Mouse (Mus musculus): ENCODE data around the gene Rps6kl1.

Rps6kl1 gene

DNA sequence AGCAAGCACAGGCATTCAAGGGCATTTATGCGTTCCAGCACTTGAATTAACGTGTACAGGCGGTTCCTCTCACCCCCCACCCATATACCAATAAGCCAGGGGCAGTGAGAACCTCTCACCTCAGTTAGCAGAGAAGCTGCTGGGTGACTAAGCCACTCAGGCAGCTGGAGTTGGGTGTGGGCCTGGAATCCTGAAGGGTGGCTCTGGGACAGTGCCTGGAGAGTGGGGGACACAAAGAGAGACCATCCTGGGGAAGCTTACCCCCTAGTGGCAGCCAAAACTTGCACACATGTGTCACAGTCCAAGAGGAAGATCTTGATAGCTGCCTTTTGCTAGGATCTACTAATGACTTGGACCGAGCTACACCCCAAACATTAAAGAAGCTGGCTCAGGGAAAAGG, 14.4 kb downstream of the Rps6kl1 start:
- no peak for DNase-seq (ENCODE audit: low spot score)

DNA sequence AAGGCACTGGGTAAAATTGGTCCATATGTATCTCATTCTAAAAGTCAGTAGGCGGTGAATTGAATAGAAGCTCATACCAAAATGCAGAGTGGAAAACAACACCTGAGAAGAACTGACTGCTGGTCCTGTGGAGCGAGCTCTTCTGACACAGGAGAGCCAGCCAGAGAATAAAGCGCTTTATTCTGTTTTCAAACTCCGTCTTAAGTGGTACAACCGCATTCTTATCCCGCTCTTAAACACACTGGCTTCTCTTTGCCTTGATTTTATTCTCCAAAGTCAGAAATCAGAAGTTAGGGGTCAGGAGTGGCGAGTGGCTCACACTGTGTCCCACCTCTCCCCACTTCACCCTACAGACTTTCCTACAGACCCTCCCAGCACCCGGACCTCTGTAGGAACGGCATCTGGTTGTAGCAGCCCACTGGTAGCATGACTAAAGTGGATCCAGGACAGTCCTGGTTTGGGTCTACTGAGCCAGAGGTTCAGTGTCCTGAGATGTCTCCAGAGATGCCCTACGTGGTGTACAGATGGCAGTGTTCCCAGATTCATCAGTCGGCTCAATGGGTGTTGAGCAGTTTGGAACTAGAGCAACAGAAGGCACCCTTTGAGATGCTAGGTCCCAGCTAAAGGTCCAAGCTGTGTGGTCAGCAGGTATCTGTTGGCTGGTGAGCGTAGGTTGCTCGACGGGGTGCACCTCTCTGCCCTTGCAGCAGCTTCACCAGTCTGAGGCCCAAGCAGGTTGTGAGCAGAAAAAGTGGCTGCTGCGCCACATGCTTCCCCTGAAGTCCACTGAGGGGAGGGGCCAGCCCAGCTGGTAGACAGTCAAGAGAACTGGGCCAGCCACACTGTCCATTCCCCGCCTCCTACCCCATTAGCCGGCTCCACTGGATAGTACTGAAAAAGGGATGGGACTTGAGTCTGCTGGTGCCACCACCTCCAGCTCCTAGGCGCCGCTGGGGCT, 15.3 kb downstream of the Rps6kl1 start:
- no peak for DNase-seq (ENCODE audit: low spot score)

DNA sequence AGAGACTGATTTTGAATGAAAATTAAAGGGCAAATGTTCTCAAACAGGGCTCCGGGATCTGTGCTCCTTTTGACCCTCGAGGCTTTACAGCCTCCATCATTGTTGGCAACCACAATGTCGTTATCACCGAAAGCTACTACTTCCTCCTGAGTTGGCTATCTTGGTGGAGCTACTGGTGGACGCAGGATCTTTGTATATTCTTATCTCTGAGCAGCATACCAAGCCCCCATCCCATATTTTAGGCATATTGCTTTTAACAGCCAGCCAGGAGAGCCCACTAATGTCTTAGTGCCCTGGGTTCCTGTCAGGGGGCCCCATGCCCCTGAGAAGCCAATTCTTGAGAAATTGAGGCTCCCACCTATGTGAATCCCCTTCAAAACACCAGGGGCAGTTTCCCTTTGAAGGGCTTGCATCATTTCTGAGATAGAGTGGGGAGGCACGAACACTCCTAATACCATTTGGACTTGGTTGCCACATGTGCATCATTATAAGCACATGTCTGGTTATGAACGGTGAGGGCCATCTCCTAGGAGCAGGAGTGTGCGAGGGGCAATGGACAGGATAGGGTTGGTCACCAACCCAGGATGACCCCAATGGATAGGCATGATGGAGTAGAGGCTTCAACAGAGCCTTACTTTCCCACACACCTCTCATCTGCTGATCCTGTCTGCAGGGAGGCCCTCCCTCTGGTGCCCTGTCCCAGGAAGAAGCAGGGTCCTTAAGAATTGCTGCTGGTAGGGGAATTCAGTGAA, 16.8 kb downstream of the Rps6kl1 start:
- no peak for DNase-seq (ENCODE audit: low spot score)

DNA sequence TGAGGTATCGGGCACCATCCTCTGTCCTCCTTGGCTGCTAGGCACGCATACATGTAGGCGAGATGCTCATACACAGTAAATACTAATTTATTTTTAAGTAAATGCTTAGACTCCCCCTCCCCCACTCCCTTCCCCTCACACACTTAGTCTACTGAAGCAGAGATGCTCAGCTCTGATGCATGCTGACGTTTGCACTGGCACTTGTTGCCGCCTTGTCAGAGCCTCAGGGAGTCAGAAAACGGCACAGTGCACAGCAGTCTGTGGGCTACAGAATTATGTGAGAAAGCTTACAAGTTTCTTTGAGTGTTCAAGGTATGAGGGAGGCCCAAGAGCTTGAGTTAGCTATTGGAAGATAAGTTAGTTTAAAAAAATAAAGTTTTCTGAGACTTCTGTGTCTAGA, 19.7 kb downstream of the Rps6kl1 start:
- DNase-seq (ENCODE audit: low spot score), result no peak

DNA sequence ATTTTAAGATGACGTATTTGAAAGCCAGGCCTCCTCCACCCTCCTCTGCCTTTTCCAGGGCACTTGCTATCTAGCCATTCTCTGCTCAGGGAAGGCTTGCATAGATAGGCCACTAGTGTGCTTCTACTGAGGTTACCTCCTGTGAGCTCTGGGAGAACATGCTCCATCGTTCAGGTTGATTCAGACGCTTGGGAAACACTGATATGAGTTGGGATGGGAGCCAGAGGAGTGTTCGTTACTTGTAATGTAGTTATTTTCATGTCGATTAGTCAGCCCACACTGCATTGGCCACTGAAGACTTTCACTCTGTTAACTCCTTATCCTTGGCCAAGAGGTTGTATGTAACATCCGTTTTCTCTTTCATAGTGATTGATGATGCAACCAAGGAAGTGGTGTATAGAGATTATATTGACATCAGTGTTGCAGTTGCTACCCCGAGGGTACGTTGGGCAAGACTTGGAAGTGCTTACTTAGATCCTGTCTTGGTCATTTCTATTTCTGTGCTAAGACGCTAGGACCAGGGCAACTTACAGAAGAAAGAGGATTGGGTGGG, 21.6 kb downstream of the Rps6kl1 start:
- DNase-seq (ENCODE audit: low spot score), result no peak

DNA sequence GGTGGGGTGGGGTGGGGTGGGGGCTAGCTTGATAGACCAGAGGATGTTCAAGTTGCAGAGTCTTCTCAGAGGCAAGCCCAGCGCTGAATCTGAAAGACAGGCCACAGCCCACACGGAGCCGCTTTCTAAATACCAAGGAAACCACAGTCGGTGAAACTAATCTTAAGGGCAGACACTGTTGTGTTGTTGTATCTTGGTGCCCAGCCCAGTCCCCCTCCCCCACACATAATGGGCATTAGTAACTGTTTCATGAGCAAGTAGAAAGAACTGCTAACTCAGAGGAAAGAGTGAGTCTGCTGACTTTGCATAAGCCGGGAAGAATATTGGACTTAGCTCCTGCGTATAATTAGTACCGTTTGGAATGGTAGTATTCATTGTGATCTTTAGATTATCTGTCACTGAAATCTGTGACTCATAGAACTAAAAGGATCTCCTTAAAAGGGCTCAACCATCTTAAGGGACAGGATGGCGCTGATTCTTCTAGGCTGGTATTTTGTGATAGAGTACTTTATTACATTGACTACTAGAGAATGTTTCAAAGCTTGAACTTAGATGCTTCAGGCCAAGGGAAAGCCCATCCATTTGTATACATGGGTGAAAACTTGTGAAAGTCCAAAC, 24.0 kb downstream of the Rps6kl1 start:
- no peak for DNase-seq (ENCODE audit: low spot score)

DNA sequence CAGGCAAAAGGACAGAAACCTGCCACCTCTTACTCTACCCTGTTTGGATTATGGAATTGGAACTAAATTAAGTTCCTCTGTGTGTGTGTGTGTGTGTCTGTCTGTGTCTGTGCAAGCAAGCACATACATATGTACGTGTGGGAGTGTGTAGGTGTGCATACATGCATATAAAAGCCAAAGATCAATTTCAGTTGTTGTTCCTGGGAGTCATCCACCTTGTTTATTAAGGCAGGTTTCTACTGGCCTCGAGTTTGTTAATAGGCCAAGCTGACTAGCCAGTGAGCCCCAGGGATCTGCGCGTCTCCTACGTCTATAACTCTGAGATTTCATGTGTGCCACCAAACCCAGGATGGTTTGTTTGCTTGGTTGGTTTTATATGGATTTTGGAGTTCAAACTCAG, 26.3 kb downstream of the Rps6kl1 start:
- no peak for DNase-seq (ENCODE audit: low spot score)

DNA sequence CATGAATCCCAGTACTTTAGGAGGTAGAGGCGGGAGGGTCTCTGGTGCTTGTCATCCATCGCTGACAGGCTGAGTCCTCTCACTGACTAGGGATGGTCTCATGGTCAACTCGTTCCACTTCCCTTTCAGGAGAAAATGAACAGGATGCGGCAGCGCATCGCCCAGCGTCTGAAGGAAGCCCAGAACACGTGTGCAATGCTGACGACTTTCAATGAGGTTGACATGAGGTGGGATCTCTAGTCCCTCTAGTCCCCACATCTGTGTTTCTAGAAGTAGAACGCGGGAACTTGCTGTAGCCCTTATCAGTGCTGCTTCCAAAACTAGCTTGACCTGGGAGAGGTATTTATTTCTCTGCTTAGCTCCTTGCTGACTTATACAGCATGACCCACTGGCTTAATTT, 27.4 kb downstream of the Rps6kl1 start:
- DNase-seq (ENCODE audit: low spot score), result no peak

DNA sequence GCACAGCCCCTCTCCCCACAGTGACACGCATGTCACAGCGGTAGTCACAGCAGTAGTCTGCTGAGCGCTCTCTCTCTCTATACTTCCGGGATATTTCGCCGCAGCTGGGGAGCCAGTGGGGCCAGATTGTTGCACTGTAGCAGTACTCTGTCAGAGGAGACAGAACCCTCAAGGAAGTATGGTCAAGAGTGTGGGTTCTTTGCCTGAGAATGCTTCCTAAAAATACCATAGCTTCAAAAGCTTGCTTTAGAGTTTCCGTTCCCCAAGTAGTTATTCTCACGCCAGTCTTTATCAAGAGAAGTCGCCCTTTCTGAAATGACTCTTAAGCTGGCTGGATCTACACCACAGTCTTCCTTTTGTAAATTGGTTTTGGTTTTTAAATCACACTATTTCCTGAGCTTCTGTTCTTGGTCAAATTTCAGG, 27.9 kb downstream of the Rps6kl1 start:
- no peak for DNase-seq (ENCODE audit: low spot score)

DNA sequence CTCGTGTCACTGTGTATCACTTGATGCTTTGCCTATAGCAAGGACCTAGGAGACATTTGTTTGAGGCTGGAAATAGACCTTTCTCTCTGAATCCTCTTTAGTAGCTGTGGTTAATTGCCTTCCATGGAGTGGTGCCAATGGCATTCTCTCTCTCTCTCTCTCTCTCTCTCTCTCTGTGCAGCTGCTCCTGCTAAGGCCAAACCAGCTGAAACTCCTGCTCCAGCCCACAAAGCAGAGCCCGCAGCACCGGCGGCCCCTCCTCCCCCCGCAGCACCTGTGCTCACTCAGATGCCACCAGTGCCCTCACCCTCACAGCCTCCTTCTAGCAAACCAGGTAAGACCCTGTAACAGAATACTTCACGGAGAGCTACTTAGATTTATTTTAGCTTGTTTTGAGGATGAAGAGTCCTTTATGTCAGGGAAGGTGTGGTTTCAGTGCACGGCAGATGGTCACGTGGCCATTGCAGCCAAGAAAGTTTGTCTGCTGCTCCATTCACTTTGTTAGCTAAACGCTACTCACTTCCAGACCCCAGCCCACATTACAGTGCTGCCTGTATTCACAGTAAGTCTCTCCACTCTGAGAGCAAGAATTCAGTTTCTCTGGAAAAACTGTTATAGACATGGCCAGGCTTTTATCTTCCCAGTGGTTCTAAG, 29.1 kb downstream of the Rps6kl1 start:
- DNase-seq (ENCODE audit: low spot score), result no peak

DNA sequence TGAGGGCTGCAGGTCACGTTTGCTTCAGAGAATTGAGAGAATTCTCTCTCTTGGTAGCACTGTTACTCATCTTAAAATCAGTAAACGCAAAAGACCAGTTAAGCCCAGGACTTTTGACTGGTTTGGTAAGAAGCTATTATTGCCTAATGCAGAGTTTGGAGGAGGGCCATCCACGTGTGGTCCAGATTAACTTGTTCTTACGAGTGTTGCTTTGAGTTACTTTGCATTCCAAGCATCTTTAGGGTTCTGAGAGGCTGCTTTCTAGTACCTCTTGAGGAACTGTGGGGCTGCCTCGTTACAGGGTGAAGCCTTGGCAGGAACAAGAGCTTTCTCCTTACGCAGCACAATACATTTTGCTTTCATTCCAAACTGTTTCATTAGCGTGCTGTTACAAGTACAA, 35.4 kb downstream of the Rps6kl1 start:
- DNase-seq (ENCODE audit: low spot score), result no peak

DNA sequence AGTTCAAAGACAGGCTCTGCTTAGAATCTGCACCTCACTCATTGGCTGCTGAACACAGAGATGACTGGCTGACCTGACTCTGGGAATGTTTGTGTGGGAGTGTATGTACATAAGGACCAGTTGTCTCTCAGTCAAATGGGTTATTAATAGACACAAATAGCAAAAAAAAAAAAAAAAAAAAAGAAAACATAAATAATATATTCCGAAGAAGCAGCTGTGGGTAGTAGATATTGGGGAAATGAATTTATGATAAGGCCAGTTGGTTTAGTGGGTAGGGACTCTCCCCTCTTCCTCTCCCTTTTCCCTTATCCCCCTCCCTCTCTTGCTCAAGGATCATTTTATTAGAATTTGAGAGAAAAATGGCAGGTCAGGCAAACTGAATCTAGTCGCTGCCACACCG, 37.1 kb downstream of the Rps6kl1 start:
- DNase-seq (ENCODE audit: low spot score), result no peak

DNA sequence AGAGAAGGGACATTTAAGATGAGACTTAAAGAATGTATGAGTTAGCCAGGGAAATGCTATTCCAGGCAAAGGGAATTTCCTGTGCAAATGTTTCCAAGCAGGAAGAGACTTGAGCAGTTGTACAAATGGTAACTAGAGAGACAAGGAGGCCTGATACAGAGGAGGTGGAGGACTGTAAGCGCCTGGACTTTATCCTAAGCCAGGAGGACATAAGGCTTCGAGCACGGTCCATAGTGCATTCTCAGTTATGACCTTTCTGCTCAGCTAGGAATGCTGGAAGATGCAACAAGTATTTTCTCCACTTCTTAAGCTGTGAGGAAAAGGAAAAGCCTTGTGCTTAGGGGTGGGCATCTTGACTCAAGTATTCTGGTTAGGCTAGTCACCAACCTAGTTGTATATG, 37.7 kb downstream of the Rps6kl1 start:
- no peak for DNase-seq (ENCODE audit: low spot score)

DNA sequence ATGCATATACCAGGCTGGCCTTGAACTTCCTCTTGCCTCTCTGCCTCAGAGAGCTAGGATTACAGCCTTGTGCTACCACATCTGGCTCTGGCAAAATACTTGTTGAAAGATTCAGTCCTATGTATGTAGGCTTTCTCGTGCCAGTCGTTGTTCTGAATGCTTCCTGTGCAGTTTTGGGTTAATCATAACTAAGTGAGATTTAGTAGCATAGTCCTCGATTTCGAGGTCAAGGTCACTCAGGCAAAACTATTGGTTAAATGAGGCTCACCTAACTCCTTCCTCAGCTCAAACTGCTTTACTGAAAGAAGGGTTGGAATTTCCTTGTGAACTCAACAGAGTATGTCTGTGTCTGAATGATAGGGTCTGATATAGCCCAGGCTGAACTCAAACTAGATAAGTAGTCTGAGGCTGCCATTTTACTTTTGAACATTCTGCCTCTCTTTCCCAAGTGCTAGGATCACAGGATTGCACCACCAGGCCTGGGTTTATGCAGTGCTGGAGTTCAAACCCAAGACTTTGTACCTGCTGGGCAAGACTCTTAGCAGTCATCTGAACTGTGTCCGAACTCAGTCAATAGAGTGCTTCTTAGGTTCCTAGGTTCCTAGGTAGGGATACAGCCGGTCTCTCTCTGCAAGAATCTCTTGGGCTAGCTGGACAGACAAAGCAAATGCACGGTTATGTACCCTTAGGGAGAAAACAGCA, 38.4 kb downstream of the Rps6kl1 start:
- no peak for DNase-seq (ENCODE audit: low spot score)

DNA sequence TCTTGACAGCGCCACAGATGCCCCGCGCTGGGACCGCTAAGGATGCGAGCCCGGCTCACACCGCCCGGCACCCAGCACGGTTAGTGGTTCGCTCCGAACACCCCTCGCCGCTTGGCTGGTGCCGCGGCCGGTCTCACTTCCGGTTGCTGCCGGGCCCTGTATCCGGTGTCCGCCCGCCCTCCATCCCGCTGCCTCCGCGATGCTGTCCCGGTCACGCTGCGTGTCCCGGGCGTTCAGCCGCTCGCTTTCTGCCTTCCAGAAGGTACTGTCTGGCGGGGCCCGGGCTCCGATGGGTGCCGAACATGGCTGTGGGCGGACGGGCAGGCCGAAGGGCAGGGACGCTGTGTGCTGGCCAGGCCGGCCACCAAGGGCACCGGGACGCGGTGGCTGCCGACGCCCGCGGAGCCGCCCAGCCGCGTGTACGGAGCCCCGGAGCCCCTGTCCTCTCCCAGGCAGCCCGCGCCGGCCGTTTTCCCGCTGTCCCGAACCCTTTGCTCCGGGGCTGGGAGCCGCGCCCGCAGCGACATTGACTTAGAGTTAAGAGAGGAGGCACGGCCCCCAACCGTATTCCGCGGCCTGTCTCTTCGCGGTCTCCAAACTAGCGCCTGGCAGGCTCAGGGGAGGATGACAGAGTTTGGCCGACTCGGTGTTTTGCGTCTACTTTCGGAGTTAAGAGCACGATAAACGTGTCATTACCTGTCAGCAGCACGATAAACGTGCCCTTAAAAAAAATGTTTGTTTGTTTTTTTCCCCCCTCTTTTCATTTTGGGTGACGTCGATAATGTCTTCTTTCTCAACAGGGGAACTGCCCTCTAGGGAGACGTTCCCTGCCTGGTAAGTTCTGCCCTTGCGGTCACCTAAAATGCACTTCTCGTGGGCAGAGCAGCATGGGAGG, 40.1 kb downstream of the Rps6kl1 start, which contains the start of the genes Prox2 and Dlst:
TSS of gene Prox2 (minus strand) at position 62 of the 895 bp plus-strand sequence.
TSS of gene Dlst (plus strand) at position 136 of the 895 bp plus-strand sequence.
- peak; percentile 88 for DNase-seq (ENCODE audit: low spot score)

DNA sequence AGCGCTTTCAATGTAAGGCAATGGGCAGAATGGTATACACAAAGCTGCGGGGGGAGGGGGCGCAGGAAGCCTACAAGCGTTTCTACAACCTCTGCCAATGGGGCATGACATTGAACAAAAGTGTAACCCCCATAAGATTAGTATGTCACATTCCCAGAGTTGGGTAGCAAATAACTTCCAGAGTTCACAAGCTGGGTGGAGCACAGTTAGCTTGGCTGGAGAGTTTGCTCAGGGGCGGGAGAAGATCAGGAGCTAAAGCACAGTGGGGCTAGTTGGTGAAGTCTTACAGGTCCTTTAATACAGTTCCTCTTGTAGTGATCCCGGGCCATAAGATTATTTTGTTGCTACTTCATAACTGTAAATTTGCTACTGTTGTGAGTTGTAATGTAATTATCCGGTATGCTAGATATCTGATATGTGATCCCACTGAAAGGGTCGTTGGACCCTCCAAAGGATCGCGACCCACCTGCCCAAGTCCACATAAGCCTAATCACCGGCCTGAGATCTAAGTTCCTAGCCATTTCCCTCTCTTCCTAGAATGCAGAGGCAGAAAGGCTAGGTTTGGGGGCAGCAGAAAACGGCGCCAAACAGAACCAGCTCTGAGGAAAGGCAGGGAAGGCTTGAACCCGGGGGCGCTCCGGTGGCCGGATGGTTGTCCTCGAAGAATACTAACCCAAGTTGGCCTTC, 40.9 kb downstream of the Rps6kl1 start:
- peak; percentile 12 for DNase-seq (ENCODE audit: low spot score)

DNA sequence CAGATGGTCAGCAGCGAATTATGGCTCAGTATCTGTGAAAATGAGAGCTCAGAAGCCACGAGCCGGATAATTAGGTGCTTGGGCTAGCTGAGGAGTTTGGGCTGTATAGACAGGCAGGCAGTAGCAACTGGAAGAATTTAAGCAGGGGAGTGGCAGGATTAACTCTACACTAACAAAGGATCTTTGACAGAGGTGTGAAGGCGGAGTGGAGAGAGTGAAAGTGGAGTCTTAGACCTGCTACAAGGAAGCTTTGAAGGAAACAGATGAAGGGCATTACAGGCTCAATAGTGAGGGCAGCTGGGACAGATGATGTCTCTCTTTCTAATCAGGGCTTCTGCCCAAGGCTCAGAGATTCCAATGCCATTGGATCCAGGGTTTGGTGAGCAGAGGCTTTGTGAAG, 41.6 kb downstream of the Rps6kl1 start:
- DNase-seq (ENCODE audit: low spot score), result no peak

DNA sequence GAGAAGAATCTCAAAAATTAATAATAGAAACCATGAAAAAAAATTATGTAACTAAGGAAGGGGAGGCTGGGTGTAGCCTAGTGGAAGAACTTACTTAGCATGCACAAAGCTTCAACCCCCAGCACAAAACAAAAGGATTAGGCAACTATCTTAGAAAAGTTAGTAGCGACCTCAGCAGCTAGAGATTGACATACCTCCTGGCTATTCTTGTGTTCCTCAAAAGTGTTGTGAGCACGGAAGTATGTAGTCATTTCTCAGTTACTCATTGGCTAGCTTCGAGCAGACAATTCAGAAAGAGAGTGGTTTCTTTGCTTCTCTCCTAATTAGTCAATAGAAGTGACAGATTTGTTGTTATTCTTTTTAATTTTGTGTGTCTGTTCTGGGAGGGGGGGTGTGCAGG, 42.4 kb downstream of the Rps6kl1 start:
- no peak for DNase-seq (ENCODE audit: low spot score)

DNA sequence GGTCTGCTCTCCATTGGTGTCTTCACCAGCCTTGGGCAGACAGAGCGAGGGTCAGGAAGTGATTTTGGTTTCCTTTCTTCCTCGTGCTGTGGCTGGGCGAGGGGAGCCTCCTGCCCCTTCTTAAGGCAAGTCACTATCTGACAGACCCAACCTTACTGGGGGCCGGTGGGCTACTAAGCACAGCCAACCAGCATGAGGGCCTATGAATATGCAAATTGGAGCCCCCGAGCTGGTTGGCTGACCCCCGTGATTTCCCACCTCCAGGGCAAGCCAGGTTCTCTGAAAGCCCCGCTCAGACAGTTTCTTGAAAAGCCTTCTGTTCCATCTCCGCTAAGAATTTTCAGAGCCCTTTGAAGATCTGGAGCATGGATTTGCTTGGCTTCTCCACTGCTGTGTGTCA, 44.8 kb downstream of the Rps6kl1 start:
- no peak for DNase-seq (ENCODE audit: low spot score)

DNA sequence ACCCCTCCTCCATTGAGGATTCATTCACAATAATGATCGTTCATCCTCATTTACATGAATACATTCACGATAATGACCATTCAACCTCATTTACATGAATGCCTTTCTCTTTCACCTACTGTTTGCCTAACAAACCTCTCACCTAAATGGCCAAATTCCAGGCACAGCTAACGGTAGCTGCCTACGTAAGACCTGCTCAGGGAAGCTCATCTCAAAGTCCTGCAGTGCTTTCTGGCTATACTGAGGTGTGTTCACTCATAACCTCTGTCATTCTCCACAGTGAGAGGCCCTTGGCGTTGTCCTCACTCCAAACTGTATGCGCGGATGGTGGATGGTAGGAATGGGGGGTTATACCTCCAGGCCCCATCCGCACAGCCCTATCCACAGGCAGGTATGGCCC, 46.3 kb downstream of the Rps6kl1 start:
- DNase-seq (ENCODE audit: low spot score), result no peak

All from urinary bladder, postnatal 25 days (tissue).